Mouse (Mus musculus): ENCODE results near the gene Efcab7.

- no peak for TF ChIP-seq POLR2A (IDR thresholded peaks at IDR 0.05; ENCODE audit: borderline replicate concordance, low read depth, low read length)
- TF ChIP-seq CTCF (IDR thresholded peaks at IDR 0.05; ENCODE audit: low read depth, low read length): no peak
These were observed 128.2 kb downstream of the Efcab7 start for GRCm38 (mm10) chr4:99957186-99957585.

Data from bone marrow macrophage, adult 2 months (primary cell).